Mouse (Mus musculus): ENCODE results near the gene Nostrin.

DNA sequence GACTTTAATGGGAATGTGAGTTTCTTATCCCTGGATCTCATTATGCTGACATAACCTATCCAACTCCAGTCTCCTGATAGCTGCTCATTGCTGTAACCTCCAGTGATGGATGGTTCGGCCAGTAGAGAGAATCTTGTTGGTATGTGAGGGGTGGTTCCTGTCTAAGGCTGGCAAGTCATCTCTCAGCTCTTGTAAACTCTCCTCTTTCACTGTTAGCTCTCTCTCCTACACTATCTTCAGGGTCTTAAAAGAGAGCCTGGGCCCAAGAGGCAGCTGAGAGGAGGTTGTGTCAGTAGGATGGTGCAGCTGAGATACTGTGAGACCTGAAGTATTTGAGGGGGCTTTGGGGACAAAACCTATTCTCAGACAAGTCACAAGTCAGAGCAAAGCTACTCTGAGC, 1.4 kb upstream of the Nostrin start:
- TF ChIP-seq CTCF (IDR thresholded peaks at IDR 0.05; ENCODE audit: low read depth) (no peak), EP300 (optimal IDR thresholded peaks at IDR 0.05) (no peak)
